Mouse (Mus musculus): ENCODE results near the gene Dbnl.

The Dbnl gene

GRCm38 (mm10) chr11:5837251-5838246, 49.3 kb downstream of the Dbnl start, which contains the start of gene Polm:
Gene Polm (minus strand): TSS chr11:5838016.
- DNase-seq (ENCODE audit: low spot score in 2 of 2), result peak; percentile 56 to 72

- no peak for DNase-seq (ENCODE audit: low spot score in 2 of 2)
Observed at GRCm38 (mm10) chr11:5840346-5840745, 52.1 kb downstream of the Dbnl start.

- DNase-seq (ENCODE audit: low spot score in 2 of 2), result no peak
Observed at GRCm38 (mm10) chr11:5841751-5842150, 53.5 kb downstream of the Dbnl start.

- DNase-seq (ENCODE audit: low spot score in 2 of 2), result no peak
Observed at GRCm38 (mm10) chr11:5843131-5843530, 54.8 kb downstream of the Dbnl start.

GRCm38 (mm10) chr11:5846639-5847345, 58.5 kb downstream of the Dbnl start:
- no peak for DNase-seq (ENCODE audit: low spot score in 2 of 2)

- DNase-seq (ENCODE audit: low spot score in 2 of 2), result no peak
Observed at GRCm38 (mm10) chr11:5848741-5849140, 60.5 kb downstream of the Dbnl start.

GRCm38 (mm10) chr11:5849316-5849715, 61.0 kb downstream of the Dbnl start:
- no peak for DNase-seq (ENCODE audit: low spot score in 2 of 2)

- no peak for DNase-seq (ENCODE audit: low spot score in 2 of 2)
Observed at GRCm38 (mm10) chr11:5850452-5850851, 62.2 kb downstream of the Dbnl start.

All from frontal cortex, postnatal 25 days (tissue).